Mouse (Mus musculus) forebrain, embryonic 12.5 days (tissue): ENCODE results near the gene Ap5s1. TPM values are rescaled to one million over a fixed set of nuclear protein-coding genes. Genes with fewer than 3 reads are reported as not detected.
A peak's percentile ranks its signal among the peaks of the same experiment; 100 is the strongest.

Source experiments
- ATAC-seq: fragments of 200-750 bp; cut with Nextera tagmentation; 2 replicates; pipeline ENCODE4 v1.8.0; 2017; ENCODE audit warnings: moderate TSS enrichment; ENCODE audit not compliant: low FRiP score
- H3K27ac ChIP-seq: fragments of 300-500 bp; sonication (generic); 2 replicates; pipeline ENCODE4 v1.5.1; 2016; ENCODE audit warnings: mild to moderate bottlenecking
- H3K27me3 ChIP-seq: fragments of 300-500 bp; sonication (generic); 2 replicates; pipeline ENCODE4 v1.6.1; 2016; ENCODE audit warnings: mild to moderate bottlenecking
- H3K36me3 ChIP-seq: fragments of 300-500 bp; sonication (generic); replicated peaks from 2 replicates; pipeline ENCODE4 v1.6.1; 2016; ENCODE audit warnings: mild to moderate bottlenecking
- H3K4me1 ChIP-seq: fragments of 300-500 bp; sonication (generic); 2 replicates; pipeline ENCODE4 v1.6.1; 2016
- H3K4me2 ChIP-seq: fragments of 300-500 bp; sonication (generic); 2 replicates; pipeline ENCODE4 v1.6.1; 2016; ENCODE audit warnings: mild to moderate bottlenecking, moderate library complexity
- H3K4me3 ChIP-seq: fragments of 300-500 bp; sonication (generic); replicated peaks from 2 replicates; pipeline ENCODE4 v1.5.1; 2016; ENCODE audit warnings: mild to moderate bottlenecking
- H3K9ac ChIP-seq: fragments of 300-500 bp; sonication (generic); 2 replicates; pipeline ENCODE4 v1.6.1; 2016; ENCODE audit warnings: mild to moderate bottlenecking
- H3K9me3 ChIP-seq: fragments of 300-500 bp; sonication (generic); 2 replicates; pipeline ENCODE4 v1.6.1; 2016
- WGBS: fragments of 180-500 bp; shearing (Covaris S2); methylation state at CpG from one replicate; pipeline ENCODE4 v1.1.7; 2016; 5-methylcytosine and 5-hydroxymethylcytosine counted together
- polyA plus RNA-seq: library from polyadenylated mRNA; unstranded; fragments of >200 nt; fragmentation: Nextera tagmentation; extraction: Ambion mirVana; gene quantifications from 2 replicates; pipeline ENCODE4 v1.2.1, GENCODE M21; 2016

Ap5s1 gene
- polyA plus RNA-seq, 1 experiment from 2014 or later: 30.0 TPM

- Histone ChIP-seq H3K9me3 (no peaks in the 10 kb centered on the region), H3K4me3 (peak within 1 kb of the TSS; percentile 93), H3K36me3 (no peaks in the 10 kb centered on the region), H3K27ac (peak within 1 kb of the TSS; percentile 100), H3K27me3 (no peaks in the 10 kb centered on the region), H3K9ac (peak within 1 kb of the TSS; percentile 94), H3K4me2 (peak within 1 kb of the TSS; percentile 76), H3K4me1 (peaks cover 34% of the 10 kb centered on the region)
- under 1% methylated on average over 36 of the region's 49 CpGs for WGBS
- peak; percentile 100 for ATAC-seq
Measured at GRCm38 (mm10) chr2:131262213-131262672, 55.4 kb downstream of the Ap5s1 start, which contains the start of gene Pank2. Gene Pank2 (plus strand): TSS chr2:131262495.

Other genes starting within 250 kb of the Ap5s1 start
- 6.0 and 7.6 TPM in 2 replicates for gene Gfra4, start 164.0 kb upstream of the Ap5s1 start, polyA plus RNA-seq
- gene Adam33, start 143.3 kb upstream of the Ap5s1 start, polyA plus RNA-seq: 0.97 and 1.5 TPM in 2 replicates
- 0.06 and 0.09 TPM in 2 replicates for gene Siglec1, start 120.3 kb upstream of the Ap5s1 start, polyA plus RNA-seq
- 4.5 and 5.2 TPM in 2 replicates for gene Hspa12b, start 79.8 kb upstream of the Ap5s1 start, polyA plus RNA-seq
- not detected in 2 replicates for gene Gm11037, start 73.6 kb upstream of the Ap5s1 start, polyA plus RNA-seq
- 104 TPM in 2 replicates for gene 1700037H04Rik, start 47.0 kb upstream of the Ap5s1 start, polyA plus RNA-seq
- 15.3 and 16.2 TPM in 2 replicates for gene Cenpb, start 27.0 kb upstream of the Ap5s1 start, polyA plus RNA-seq
- gene Cdc25b, start 20.1 kb upstream of the Ap5s1 start, polyA plus RNA-seq: 73.1 and 81.9 TPM in 2 replicates
- 10.2 and 12.1 TPM in 2 replicates for gene Spef1, start 19.8 kb upstream of the Ap5s1 start, polyA plus RNA-seq
- gene Mavs, start 27.0 kb downstream of the Ap5s1 start, polyA plus RNA-seq: 11.3 and 13.2 TPM in 2 replicates
- gene Pank2, start 55.4 kb downstream of the Ap5s1 start, polyA plus RNA-seq: 58.5 and 70.4 TPM in 2 replicates
- 14.4 and 17.4 TPM in 2 replicates for gene Rnf24, start 145.8 kb downstream of the Ap5s1 start, polyA plus RNA-seq